Mouse (Mus musculus) liver, embryonic 14.5 days (tissue): ENCODE data around the gene D130052B06Rik. TPM values are rescaled to one million over a fixed set of nuclear protein-coding genes. Genes with fewer than 3 reads are reported as not detected.

Experiments
- ATAC-seq: fragments of 200-750 bp; cut with Nextera tagmentation; 2 replicates; pipeline ENCODE4 v1.8.0; 2017; ENCODE audit warnings: moderate number of reproducible peaks, mild to moderate bottlenecking, moderate library complexity; ENCODE audit not compliant: insufficient read depth
- DNase-seq, 3 experiments: peaks; one replicate each; pipeline ENCODE4 v3.0.0-alpha.2; 2012 to 2013; ENCODE audit warnings: low read depth in 3 of 3, low spot score in 3 of 3
- H3K27ac ChIP-seq: fragments of 300-500 bp; sonication (generic); 2 replicates; pipeline ENCODE4 v1.5.1; 2014; ENCODE audit warnings: moderate library complexity, mild to moderate bottlenecking, control low read depth, inconsistent platforms
- H3K27me3 ChIP-seq: fragments of 300-500 bp; sonication (generic); 2 replicates; pipeline ENCODE4 v1.6.1; 2014; ENCODE audit warnings: mild to moderate bottlenecking, low read length, moderate library complexity; ENCODE audit not compliant: control insufficient read depth, insufficient read depth
- H3K36me3 ChIP-seq: fragments of 300-500 bp; sonication (generic); replicated peaks from 2 replicates; pipeline ENCODE4 v1.6.1; 2014; ENCODE audit warnings: low read depth; ENCODE audit not compliant: control insufficient read depth, insufficient read depth
- H3K4me1 ChIP-seq, 2 experiments: fragments of 200-500 bp in 1 of 2; fragments of 300-500 bp in 1 of 2; sonication (generic) in 1 of 2; replicated peaks; 2 replicates each; pipeline ENCODE4 v1.6.1; 2012 to 2014; ENCODE audit warnings: antibody characterized with exemption in 1 of 2, inconsistent platforms in 1 of 2, low read length in 1 of 2; ENCODE audit not compliant: control insufficient read depth in 2 of 2, insufficient read depth in 2 of 2
- H3K4me2 ChIP-seq: fragments of 300-500 bp; sonication (generic); 2 replicates; pipeline ENCODE4 v1.6.1; 2014; ENCODE audit warnings: low read depth, mild to moderate bottlenecking, control low read depth, moderate library complexity
- H3K4me3 ChIP-seq, 2 experiments: fragments of 200-500 bp in 1 of 2; fragments of 300-500 bp in 1 of 2; sonication (generic) in 1 of 2; 2 replicates each; pipeline ENCODE4 v1.5.1; 2012 to 2014; ENCODE audit warnings: low read depth in 2 of 2, low read length in 2 of 2, mild to moderate bottlenecking in 2 of 2, control low read depth in 1 of 2, inconsistent platforms in 1 of 2, moderate library complexity in 1 of 2; ENCODE audit not compliant: insufficient read depth in 1 of 2
- H3K9ac ChIP-seq: fragments of 300-500 bp; sonication (generic); replicated peaks from 2 replicates; pipeline ENCODE4 v1.6.1; 2014; ENCODE audit warnings: mild to moderate bottlenecking, control low read depth, moderate library complexity
- H3K9me3 ChIP-seq: fragments of 300-500 bp; sonication (generic); 2 replicates; pipeline ENCODE4 v1.6.1; 2016; ENCODE audit warnings: low read length, mixed read lengths; ENCODE audit not compliant: control insufficient read depth
- CTCF ChIP-seq: IDR thresholded peaks from 2 replicates; pipeline ENCODE4 v1.5.1; 2016; ENCODE audit warnings: antibody characterized with exemption, low read depth, control low read depth
- EP300 ChIP-seq: IDR thresholded peaks from 2 replicates; pipeline ENCODE4 v1.6.1; 2016; ENCODE audit warnings: antibody characterized with exemption, low read depth
- WGBS: fragments of 180-500 bp; shearing (Covaris S2); extraction: QIAGEN DNeasy Blood & Tissue Kit; methylation state at CpG from one replicate; pipeline ENCODE4 v1.1.7; 2014; ENCODE audit not compliant: insufficient replicate concordance; 5-methylcytosine and 5-hydroxymethylcytosine counted together
- polyA plus RNA-seq, 2 experiments: library from polyadenylated mRNA; depleted of rRNA in 1 of 2; stranded (reverse) in 1 of 2; unstranded in 1 of 2; fragments of >200 nt; fragmentation: Nextera tagmentation in 1 of 2; extraction: Ambion mirVana in 1 of 2; gene quantifications; 2 replicates each; pipeline versions ENCODE4 v1.2.1 to v1.2.3; 2012 to 2014

The D130052B06Rik gene
- polyA plus RNA-seq, 2 experiments = not detected

DNA sequence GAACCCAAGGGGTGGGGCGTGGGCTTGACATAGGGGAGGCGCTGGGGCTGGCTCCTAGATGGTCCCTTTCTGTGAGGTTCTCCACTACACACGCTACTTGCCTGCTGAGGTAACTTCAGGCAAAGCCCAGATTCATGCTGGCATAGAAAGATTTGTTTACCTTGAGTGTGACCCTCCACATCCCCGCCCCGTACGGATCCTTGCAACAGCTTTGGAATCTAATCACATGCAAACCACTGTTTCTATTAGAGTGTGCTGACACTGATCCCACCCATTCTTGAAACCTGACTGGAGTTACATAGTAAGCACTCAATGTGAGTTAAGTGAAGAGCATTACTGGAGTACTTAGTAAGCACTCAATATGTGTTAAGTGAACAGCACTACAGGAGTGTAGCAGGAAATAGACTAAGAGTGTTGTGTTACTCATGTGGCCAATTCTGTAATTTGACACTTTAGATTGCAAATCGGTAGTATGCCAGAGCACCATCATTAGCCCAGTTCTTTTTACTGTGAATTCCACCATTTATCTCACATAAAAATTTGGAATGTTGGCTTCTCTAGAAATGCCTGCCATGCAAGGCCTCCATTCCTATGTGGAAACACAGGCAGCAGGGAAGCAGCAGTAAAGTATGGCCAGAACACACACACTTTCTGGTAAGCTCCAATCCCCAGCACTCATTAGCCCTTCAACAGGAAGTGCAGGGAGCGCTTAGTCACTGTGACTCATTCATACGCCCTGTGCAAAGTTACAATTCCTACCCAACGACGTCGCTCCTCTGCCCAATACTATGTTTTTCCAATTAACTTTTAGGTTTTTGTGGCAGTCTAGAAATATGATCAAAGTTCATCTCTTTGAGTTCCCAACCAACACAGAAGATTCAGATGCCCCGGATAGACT, 61.2 kb downstream of the D130052B06Rik start:
- H3K4me3 ChIP-seq = no peak overlapping the region
- WGBS = 43% methylated on average over 13 of the region's 13 CpGs
- H3K27ac ChIP-seq = no peak overlapping the region
- no peak overlapping the region for H3K9ac ChIP-seq
- ATAC-seq = no peak
- no peaks in the 10 kb centered on the region for H3K4me1 ChIP-seq
- H3K27me3 ChIP-seq = no peaks in the 10 kb centered on the region
- no peak for DNase-seq
- TF ChIP-seq CTCF (no peak), EP300 (no peak)
- no peaks in the 10 kb centered on the region for H3K9me3 ChIP-seq
- H3K4me2 ChIP-seq = no peak overlapping the region
- H3K36me3 ChIP-seq = no peaks in the 10 kb centered on the region

DNA sequence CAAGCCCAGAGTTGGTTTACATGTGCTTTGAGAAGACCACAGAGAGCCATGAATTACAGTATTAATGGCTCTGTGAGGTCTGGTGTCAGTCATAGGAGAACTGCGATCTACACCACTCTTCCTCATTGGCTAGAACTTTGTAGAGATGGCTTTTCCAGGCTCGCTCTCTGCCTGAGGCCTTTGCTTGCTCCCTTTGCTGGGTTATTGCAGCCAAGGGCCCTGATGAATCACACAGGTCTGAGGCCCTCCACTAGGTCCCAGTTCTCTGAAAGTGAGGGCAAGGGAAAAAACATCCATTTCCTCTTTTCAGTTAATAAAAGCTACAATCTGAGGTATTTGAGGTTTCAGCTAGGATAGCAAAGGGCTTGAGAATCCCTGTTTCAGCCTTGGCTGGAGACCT, 64.5 kb downstream of the D130052B06Rik start:
- no peak overlapping the region for H3K27ac ChIP-seq
- no peak for TF ChIP-seq CTCF
- no peak for TF ChIP-seq EP300
- H3K4me3 ChIP-seq = no peak overlapping the region
- no peak overlapping the region for H3K9ac ChIP-seq
- no peaks in the 10 kb centered on the region for H3K36me3 ChIP-seq
- DNase-seq (no peak), ATAC-seq (no peak)
- no peaks in the 10 kb centered on the region for H3K4me1 ChIP-seq
- no peaks in the 10 kb centered on the region for H3K27me3 ChIP-seq
- H3K9me3 ChIP-seq = no peaks in the 10 kb centered on the region
- 41% methylated on average over 2 of the region's 2 CpGs for WGBS
- H3K4me2 ChIP-seq = no peak overlapping the region

DNA sequence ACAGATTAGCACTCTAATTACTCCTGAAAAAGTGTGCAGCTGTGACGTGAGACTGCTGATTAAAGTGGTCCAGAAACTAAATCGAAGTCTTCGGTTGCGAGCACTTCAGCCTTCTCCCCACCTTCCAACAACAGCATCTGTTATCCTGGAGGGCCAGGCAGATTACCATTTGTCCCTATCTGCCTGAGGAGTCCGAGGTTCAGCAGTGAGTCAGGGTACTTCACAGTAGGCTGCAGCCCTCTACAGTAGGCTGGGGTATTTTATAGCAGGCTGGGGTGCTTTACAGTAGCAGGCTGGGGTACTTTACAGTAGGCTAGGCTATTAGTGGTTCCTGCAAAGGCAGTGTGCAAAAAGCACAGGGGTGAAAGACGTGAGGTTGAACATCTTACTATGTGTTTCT, 69.3 kb downstream of the D130052B06Rik start:
- Histone ChIP-seq H3K27ac (no peak overlapping the region), H3K4me2 (no peak overlapping the region), H3K36me3 (no peaks in the 10 kb centered on the region), H3K9ac (no peak overlapping the region), H3K4me1 (no peaks in the 10 kb centered on the region), H3K9me3 (no peaks in the 10 kb centered on the region), H3K27me3 (no peaks in the 10 kb centered on the region), H3K4me3 (no peak overlapping the region)
- WGBS = 54% methylated on average over 6 of the region's 6 CpGs
- no peak for DNase-seq
- ATAC-seq = no peak
- TF ChIP-seq EP300 (no peak), CTCF (no peak)

DNA sequence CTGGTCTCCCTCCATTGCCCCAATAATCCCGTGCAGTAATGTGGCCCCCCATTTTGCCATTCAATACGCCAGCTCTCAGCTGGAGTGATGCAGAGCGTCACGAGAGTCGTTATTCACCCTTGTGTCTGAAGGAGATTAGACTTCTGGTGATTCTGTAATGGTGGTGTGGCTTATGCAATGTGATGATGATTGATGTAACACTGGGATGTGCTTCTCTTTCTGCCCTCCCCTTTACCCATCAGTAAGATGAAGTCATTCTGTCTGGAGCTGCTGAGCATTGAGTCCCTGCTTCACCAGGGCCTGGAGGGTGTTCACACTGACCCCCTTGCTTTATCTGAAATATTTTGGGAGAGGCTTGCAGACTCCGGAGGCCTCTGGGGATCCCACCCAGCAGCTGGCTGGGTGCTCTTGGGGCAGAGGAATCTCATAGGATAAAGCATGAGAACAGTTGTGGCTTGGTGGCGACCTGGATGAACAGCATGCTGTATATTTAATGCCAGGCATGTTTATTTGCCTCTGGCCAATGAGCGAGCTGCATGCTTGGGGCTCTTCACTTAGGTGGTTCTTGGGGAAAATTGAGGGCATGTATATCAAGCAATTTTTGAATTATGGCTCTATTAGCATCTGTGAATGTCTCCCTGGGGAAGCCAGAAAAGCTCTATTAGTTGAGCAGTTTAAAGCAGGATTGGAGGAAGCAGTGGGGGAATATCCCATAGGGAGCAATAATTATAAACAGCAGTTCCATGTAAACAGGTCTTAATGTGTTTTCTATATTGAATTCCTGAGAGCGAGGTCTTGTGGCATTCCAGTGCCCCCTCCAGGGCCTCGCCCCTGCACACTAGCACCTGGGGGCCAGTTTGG, 71.2 kb downstream of the D130052B06Rik start:
- no peak for TF ChIP-seq CTCF
- no peak for TF ChIP-seq EP300
- no peaks in the 10 kb centered on the region for H3K9me3 ChIP-seq
- H3K36me3 ChIP-seq = no peaks in the 10 kb centered on the region
- no peak overlapping the region for H3K27ac ChIP-seq
- no peaks in the 10 kb centered on the region for H3K27me3 ChIP-seq
- H3K4me2 ChIP-seq = no peak overlapping the region
- no peak overlapping the region for H3K9ac ChIP-seq
- no peaks in the 10 kb centered on the region for H3K4me1 ChIP-seq
- 60% methylated on average over 10 of the region's 10 CpGs for WGBS
- ATAC-seq = no peak
- no peak for DNase-seq
- H3K4me3 ChIP-seq = no peak overlapping the region

Other genes starting within 250 kb of the D130052B06Rik start
- gene Ranbp17, start 85.6 kb upstream of the D130052B06Rik start, polyA plus RNA-seq (2012; rRNA removed) = 1.4 and 1.7 TPM in 2 replicates
- gene Ranbp17, start 85.6 kb upstream of the D130052B06Rik start, polyA plus RNA-seq (2014; fragmentation: Nextera tagmentation; extraction: Ambion mirVana) = 3.3 and 4.8 TPM in 2 replicates
- 0.05 and 0.09 TPM in 2 replicates for gene Gabrp, start 20.3 kb upstream of the D130052B06Rik start, polyA plus RNA-seq (2012; rRNA removed)
- gene Gabrp, start 20.3 kb upstream of the D130052B06Rik start, polyA plus RNA-seq (2014; fragmentation: Nextera tagmentation; extraction: Ambion mirVana) = not detected in 2 replicates